Mouse (Mus musculus) adrenal gland, postnatal 0 days (tissue): ENCODE results near the gene Slc35b3. TPM values are rescaled to one million over a fixed set of nuclear protein-coding genes. Genes with fewer than 3 reads are reported as not detected.

Experiments
- polyA plus RNA-seq: library from polyadenylated mRNA; unstranded; fragments of >200 nt; fragmentation: Nextera tagmentation; extraction: Ambion mirVana; gene quantifications from 2 replicates; pipeline ENCODE4 v1.2.1, GENCODE M21; 2015

The Slc35b3 gene
- 35.4 and 45.7 TPM in 2 replicates for polyA plus RNA-seq

GRCm38 (mm10) chr13:38960063-38961050 lies at the start of gene Slc35b3:
Gene Slc35b3 (minus strand): TSS chr13:38960875.

